Mouse (Mus musculus) CD4-positive, CD25-positive, alpha-beta regulatory T cell, adult 9 weeks (primary cell): ENCODE data around the gene Olfr718-ps1. TPM values are rescaled to one million over a fixed set of nuclear protein-coding genes. Genes with fewer than 3 reads are reported as not detected.

ENCODE experiments used
- polyA plus RNA-seq: library from polyadenylated mRNA; unstranded; fragments of 100-300 nt; shearing (Covaris generic); gene quantifications from one replicate; pipeline ENCODE4 v1.2.1, GENCODE M21; 2017

Gene Olfr718-ps1
- polyA plus RNA-seq = 0.10 TPM

GRCm38 (mm10) chr5:143147481-143147880 lies at the start of gene Olfr718-ps1:
Olfr718-ps1 (minus strand) TSS chr5:143147581.

DNA sequence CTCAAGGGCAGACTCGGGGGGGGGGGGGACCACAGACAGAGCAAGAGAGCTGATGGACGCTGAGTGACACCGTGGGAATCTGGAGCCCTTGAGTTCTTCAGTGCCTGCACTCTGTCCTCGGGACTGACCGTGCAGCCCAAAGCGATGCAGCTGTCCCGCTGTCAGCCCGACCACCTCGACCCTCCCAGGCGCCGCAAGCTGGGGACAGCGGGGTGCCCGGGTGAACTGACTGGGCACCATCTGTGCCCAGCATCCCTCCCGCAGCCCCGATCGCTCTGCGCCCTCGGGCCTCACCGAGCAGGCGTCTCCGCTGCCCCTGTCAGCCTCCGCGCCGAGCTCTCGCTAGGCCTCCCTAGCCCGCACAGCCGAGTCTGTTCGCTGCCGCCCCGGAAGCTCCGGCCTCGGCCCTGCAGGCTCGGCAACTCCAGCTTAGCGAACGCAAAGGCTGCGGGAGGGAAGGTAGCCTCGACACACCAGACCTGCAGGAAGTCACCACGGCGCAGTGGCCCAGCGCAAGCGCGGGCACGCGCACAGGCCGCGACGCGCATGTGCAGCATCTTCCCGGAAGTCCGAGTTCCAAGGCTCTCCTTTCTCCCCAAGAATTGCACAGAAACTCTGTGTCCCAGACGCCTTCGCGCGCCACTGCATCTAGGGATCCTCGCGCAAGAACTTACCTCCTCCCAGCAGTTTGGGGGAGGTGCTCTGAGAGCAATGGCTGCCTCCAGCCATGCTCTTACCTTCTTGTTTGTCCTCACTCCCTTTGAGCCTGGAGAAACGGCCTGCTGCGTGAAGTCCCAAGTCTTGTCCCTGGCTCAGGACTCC lies 33.1 kb upstream of the Olfr718-ps1 start, which contains the start of the genes Rbak and Spdye4b:
Rbak (minus strand) TSS at position 521 of the 822 bp plus-strand sequence.
Spdye4b (plus strand) TSS at position 763 of the 822 bp plus-strand sequence.

DNA sequence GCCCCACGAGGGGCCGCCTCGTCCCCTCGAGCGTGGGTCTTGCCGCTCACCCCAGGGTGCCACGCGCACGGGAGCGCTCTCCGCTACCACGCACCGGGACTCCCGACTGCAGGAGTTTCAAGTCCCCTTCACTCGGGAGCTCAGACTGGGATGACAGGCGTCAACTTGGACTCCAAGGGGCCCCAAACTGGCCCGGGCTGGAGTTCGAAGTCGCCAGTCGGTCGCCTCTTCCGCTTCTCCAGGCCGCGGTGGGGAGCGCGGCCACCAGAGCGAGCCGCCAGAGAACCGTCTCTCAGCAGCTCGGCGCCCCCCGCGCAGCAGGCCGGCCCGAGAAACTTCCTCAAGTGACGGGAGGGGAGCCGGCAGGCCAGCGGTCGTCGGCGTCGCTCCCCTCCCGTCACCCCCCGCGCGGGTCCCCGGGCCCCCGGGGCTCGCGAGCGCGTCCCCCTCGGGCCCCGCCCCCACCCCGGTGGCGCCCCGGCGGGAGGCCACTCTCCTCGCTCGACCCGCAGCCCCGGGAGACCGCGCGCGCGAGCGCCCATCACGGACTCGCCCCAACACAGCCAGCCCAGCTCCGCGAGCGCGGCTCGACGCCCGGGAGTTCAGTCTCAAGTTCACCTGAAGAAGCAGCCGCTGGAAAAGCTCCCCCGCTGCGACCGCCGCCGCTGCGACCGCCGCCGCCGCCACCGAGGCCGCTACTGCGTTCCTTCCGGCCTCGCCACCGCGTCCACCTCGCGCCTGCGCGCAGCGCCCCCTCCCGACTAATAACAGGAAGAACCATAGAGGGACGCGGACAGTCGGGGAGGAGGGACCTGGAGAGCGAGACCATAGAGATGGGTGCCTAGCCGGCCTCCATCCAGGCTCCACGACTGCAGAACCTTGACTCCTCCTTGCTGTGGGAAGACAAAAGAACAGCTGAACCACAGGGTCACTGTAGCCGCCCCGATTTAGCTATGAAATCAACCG lies 34.8 kb downstream of the Olfr718-ps1 start, which contains the start of gene Rnf216:
Rnf216 (minus strand) TSS at position 714 of the 966 bp plus-strand sequence.

Other genes starting within 250 kb of the Olfr718-ps1 start
- gene Actb, start 240.8 kb downstream of the Olfr718-ps1 start, polyA plus RNA-seq = 5,255 TPM
- gene Fscn1, start 187.2 kb downstream of the Olfr718-ps1 start, polyA plus RNA-seq = not detected
- 47.9 TPM for gene Rnf216, start 34.6 kb downstream of the Olfr718-ps1 start, polyA plus RNA-seq
- 18.4 TPM for gene Rbak, start 33.2 kb upstream of the Olfr718-ps1 start, polyA plus RNA-seq
- gene Spdye4b, start 33.4 kb upstream of the Olfr718-ps1 start, polyA plus RNA-seq = not detected
- gene Spdye4a, start 79.3 kb upstream of the Olfr718-ps1 start, polyA plus RNA-seq = not detected
- gene Zfp12, start 87.6 kb upstream of the Olfr718-ps1 start, polyA plus RNA-seq = 7.7 TPM
- 0.11 TPM for gene Zfp316, start 122.4 kb upstream of the Olfr718-ps1 start, polyA plus RNA-seq
- not detected for gene Zfp853, start 146.0 kb upstream of the Olfr718-ps1 start, polyA plus RNA-seq
- 4.3 TPM for gene E130309D02Rik, start 167.8 kb upstream of the Olfr718-ps1 start, polyA plus RNA-seq
- gene Zdhhc4, start 181.7 kb upstream of the Olfr718-ps1 start, polyA plus RNA-seq = 118 TPM
- gene Grid2ip, start 209.8 kb upstream of the Olfr718-ps1 start, polyA plus RNA-seq = not detected